Mouse (Mus musculus): ENCODE measurements at regions not wholly inside any gene's neighbourhood (a gene's known extent, or its start where the extent isn't known, plus 50 kb on each side); places are given as distances from the start of the nearest gene placed in this dataset.

- DNase-seq (ENCODE audit: low spot score in 2 of 2): no peak
Measured at GRCm38 (mm10) chr5:126573766-126574165, 667.8 kb upstream of the Tmem132c start.

GRCm38 (mm10) chr5:126597786-126598330, 643.8 kb upstream of the Tmem132c start:
- no peak for DNase-seq (ENCODE audit: low spot score in 2 of 2)

GRCm38 (mm10) chr5:126599561-126599960, 642.0 kb upstream of the Tmem132c start:
- DNase-seq (ENCODE audit: low spot score in 2 of 2): no peak

- no peak for DNase-seq (ENCODE audit: low spot score in 2 of 2)
Measured at GRCm38 (mm10) chr5:126606756-126607155, 634.9 kb upstream of the Tmem132c start.

GRCm38 (mm10) chr5:126612571-126612970, 629.0 kb upstream of the Tmem132c start:
- DNase-seq (ENCODE audit: low spot score in 2 of 2): no peak

- DNase-seq (ENCODE audit: low spot score in 2 of 2): no peak
Measured at GRCm38 (mm10) chr5:126622551-126622950, 619.1 kb upstream of the Tmem132c start.

GRCm38 (mm10) chr5:126623205-126623604, 618.4 kb upstream of the Tmem132c start:
- DNase-seq (ENCODE audit: low spot score in 2 of 2): peak in 1 of 2 experiments; percentile 9

GRCm38 (mm10) chr5:126629826-126630225, 611.8 kb upstream of the Tmem132c start:
- DNase-seq (ENCODE audit: low spot score in 2 of 2): no peak

GRCm38 (mm10) chr5:126650415-126650814, 591.2 kb upstream of the Tmem132c start:
- no peak for DNase-seq (ENCODE audit: low spot score in 2 of 2)

- DNase-seq (ENCODE audit: low spot score in 2 of 2): peak in 1 of 2 experiments; percentile 5
Measured at GRCm38 (mm10) chr5:126651367-126651766, 590.2 kb upstream of the Tmem132c start.

- no peak for DNase-seq (ENCODE audit: low spot score in 2 of 2)
Measured at GRCm38 (mm10) chr5:126662648-126663047, 579.0 kb upstream of the Tmem132c start.

- DNase-seq (ENCODE audit: low spot score in 2 of 2): peak in 1 of 2 experiments; percentile 3
Measured at GRCm38 (mm10) chr5:126671156-126671555, 570.5 kb upstream of the Tmem132c start.

- no peak for DNase-seq (ENCODE audit: low spot score in 2 of 2)
Measured at GRCm38 (mm10) chr5:126680262-126680661, 561.3 kb upstream of the Tmem132c start.

GRCm38 (mm10) chr5:126699314-126699713, 542.3 kb upstream of the Tmem132c start:
- DNase-seq (ENCODE audit: low spot score in 2 of 2): no peak

- DNase-seq (ENCODE audit: low spot score in 2 of 2): no peak
Measured at GRCm38 (mm10) chr5:126703516-126704282, 537.9 kb upstream of the Tmem132c start.

GRCm38 (mm10) chr5:126705871-126706270, 535.7 kb upstream of the Tmem132c start:
- no peak for DNase-seq (ENCODE audit: low spot score in 2 of 2)

GRCm38 (mm10) chr5:126706701-126707100, 534.9 kb upstream of the Tmem132c start:
- no peak for DNase-seq (ENCODE audit: low spot score in 2 of 2)

- DNase-seq (ENCODE audit: low spot score in 2 of 2): no peak
Measured at GRCm38 (mm10) chr5:126714672-126715071, 526.9 kb upstream of the Tmem132c start.

GRCm38 (mm10) chr5:126718421-126718820, 523.2 kb upstream of the Tmem132c start:
- no peak for DNase-seq (ENCODE audit: low spot score in 2 of 2)

- no peak for DNase-seq (ENCODE audit: low spot score in 2 of 2)
Measured at GRCm38 (mm10) chr5:126721300-126721699, 520.3 kb upstream of the Tmem132c start.

- no peak for DNase-seq (ENCODE audit: low spot score in 2 of 2)
Measured at GRCm38 (mm10) chr5:126723304-126724295, 518.0 kb upstream of the Tmem132c start.

GRCm38 (mm10) chr5:126724329-126724728, 517.3 kb upstream of the Tmem132c start:
- no peak for DNase-seq (ENCODE audit: low spot score in 2 of 2)
